Mouse (Mus musculus) left cerebral cortex, adult 8-10 months (tissue): ENCODE results near the gene March7. TPM values are rescaled to one million over a fixed set of nuclear protein-coding genes. Genes with fewer than 3 reads are reported as not detected.
A peak's percentile ranks its signal among the peaks of the same experiment; 100 is the strongest.

Experiments
- DNase-seq, 2 experiments: peaks; one replicate each; pipeline ENCODE4 v3.0.0; 2022; ENCODE audit warnings: low spot score in 2 of 2
- total RNA-seq, 4 experiments: library from RNA; stranded (reverse); gene quantifications; 2 replicates each; pipeline ENCODE4 v1.2.4; 2022

March7 gene
- total RNA-seq, 4 experiments from 2014 or later = 64.0 to 72.4 (median 66.5) TPM

DNA sequence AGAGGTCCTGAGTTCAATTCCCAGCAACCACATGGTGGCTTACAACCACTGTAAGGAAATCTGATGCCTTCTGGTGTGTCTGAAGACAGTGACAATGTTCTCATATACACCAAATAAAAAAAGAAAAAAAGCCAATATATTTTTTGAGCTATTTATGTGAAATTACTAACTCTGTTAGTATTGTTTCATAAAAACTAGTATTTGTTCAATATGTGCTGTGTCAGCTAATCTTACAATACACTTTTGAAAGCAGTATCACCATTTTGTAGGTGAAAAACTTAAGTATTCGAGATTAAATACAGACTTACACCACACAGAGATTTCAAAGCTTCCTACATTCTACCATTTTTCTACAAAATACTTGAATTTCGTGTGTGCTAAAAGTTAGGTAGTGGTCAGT is 5.0 kb downstream of the March7 start:
- DNase-seq = no peak

DNA sequence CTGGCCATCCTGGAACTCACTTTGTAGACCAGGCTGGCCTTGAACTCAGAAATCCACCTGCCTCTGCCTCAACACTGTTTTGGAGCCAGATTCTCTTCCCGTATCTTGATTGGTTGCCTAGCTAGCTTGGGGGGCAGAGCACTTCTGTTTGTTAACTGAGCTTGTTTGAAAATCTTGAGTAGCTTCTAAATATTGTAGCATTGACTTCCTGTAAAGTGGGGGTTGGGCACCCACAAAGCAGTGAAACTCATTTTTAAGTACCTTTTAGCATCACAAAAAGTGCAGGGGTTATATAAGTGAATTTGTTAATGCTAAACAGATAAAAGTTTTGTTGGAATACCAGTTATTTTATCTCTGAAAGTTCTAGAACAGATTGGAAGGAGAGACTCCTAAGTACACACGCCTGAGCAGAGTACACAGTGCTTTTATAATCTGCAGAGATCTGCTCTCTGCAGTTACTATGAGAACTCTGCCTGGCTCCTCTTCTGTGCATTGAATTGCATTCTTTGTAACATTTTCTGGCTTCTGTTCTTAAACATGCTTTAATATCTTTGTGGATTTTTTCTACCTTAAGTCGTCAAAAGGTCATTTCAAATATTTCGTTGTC is 7.0 kb downstream of the March7 start:
- DNase-seq = no peak

- DNase-seq = no peak
Measured at GRCm38 (mm10) chr2:60217620-60218019, 7.9 kb downstream of the March7 start.

DNA sequence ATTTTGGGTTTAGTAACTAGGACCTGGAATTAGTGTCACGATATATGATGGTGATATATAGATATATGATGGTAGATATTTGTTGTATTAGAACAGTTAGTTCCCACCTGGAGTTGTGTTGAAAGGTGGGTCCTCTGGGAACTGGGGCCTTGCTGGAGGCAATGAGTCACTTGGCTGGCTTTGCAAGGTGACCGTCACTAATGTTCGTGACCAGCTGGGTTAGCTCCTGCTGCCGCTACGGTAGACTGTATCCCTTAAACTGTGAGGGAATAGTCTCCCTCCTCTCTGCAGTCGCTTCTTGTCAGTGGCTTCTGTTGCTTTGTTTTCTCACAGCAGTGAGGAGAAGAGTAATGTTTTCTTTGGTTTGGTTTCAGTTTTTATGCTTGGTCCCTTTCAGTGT is 11.5 kb downstream of the March7 start:
- DNase-seq = no peak

GRCm38 (mm10) chr2:60221954-60222353 is 12.3 kb downstream of the March7 start:
- DNase-seq = no peak

DNA sequence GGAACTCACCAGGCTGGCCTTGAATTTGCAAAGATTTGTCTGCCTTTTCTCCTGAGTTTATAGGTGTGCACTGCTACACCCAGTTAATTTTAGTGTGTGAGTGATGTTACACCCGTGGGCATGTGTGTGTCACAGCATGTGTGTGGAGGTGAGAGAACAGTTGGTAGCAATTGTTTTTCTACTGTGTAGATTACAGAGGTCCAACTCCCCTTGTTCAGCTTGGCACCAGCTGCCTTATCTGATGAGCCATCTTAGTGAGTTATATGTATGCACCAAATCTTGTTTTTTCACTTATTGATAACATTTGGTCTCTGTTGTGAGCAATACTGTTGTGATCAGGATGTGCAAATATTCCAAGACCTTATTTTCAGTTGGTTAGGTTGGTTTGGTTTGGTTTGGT is 13.8 kb downstream of the March7 start:
- DNase-seq = no peak

GRCm38 (mm10) chr2:60228470-60228869 is 18.8 kb downstream of the March7 start:
- DNase-seq = no peak

- DNase-seq = no peak
Measured at GRCm38 (mm10) chr2:60230361-60230760, 20.7 kb downstream of the March7 start.

DNA sequence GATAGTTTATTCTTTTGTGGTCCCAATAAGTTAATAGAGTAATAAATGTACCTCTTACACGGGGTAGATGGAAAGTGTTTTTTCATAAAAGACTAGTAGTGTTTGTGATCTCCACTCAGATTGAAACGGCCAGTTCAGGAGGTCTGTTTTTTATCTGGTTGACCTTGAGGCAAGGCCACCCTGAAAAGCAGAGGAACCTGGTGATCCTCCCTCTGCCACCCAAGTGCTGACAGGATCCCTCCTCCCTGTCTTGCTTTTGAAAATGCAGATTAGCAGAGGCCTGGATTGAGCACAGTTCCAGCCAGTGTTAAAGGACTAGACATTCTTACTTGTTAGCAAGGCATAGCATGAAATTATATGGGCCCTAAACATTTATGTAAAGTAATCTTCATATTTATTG is 23.5 kb downstream of the March7 start:
- no peak for DNase-seq

GRCm38 (mm10) chr2:60234506-60234905 is 24.8 kb downstream of the March7 start:
- DNase-seq = no peak

- no peak for DNase-seq
Measured at GRCm38 (mm10) chr2:60252782-60253181, 43.1 kb downstream of the March7 start.

DNA sequence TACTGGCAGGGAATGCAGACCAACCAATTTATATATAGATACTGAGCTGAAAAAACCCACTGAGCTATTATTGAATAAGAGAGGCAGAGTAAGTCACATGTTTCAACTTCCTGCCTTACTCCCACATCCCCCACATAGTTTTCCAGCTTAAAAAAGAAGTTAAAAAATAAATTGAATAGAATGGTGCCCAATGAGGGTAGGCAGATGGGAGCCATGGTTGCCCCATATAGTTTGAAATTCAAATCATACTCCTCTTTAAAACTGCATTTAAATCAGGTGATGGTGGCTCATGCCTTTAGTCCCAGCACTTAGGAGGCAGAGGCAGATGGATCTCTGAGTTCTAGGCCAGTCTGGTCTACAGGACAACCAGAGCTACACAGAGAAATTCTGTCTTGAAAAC is 43.8 kb downstream of the March7 start:
- DNase-seq = peak in 1 of 2 experiments; percentile 17

- no peak for DNase-seq
Measured at GRCm38 (mm10) chr2:60256751-60257150, 47.1 kb downstream of the March7 start.

DNA sequence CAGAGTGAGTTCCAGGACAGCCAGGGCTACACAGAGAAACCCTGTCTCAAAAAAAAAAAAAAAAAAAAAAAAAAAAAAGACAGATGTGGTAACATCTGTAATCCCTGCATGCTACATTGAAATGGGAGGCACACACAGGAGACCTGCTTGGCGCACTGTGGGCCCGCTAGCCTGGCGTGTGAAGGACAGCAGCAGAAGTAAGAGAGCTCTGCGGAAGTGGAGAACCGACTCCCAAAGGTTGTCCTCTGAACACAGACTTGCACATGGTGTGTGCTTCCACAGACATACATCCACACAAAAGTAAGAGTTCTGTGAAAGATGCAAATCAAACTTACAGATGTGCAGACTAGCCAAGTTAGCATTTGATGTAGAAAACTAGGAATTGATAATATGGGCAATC is 49.5 kb downstream of the March7 start:
- no peak for DNase-seq

DNA sequence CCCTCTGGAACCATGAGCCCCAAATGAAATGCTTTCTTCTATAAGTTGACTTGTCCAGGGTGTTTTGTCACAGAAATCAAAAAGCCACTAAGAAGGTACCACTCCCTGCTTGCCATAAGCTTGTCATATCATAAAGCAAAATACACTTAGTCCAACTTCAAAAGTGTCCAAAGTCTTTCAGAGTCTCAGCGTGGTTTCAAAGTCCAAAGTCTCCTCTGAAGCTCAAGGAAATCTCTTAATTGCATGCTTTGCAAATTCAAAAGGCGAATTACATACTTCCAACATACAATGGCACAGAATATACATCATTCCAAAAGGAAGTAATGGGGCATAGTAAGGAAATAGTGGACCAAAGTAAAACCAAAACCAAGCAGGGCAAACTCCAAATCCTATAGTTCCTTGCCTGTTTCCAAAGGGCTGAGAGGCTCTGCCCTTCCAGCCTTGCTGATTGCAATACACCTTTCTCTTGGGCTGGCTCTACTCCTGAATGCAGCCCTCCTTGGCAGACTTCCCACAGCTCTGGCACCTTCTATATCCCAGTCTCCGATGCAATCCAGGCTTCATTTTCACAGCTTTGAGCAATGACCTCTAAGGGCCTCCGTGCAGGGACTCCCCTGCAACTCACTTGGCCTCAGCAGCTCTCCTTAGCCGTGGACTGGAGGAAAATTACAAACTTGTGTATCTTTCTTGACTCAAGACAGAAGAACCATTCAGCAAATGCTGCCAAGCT is 51.1 kb downstream of the March7 start:
- no peak for DNase-seq

GRCm38 (mm10) chr2:60267567-60267966 is 57.9 kb downstream of the March7 start:
- DNase-seq = no peak

DNA sequence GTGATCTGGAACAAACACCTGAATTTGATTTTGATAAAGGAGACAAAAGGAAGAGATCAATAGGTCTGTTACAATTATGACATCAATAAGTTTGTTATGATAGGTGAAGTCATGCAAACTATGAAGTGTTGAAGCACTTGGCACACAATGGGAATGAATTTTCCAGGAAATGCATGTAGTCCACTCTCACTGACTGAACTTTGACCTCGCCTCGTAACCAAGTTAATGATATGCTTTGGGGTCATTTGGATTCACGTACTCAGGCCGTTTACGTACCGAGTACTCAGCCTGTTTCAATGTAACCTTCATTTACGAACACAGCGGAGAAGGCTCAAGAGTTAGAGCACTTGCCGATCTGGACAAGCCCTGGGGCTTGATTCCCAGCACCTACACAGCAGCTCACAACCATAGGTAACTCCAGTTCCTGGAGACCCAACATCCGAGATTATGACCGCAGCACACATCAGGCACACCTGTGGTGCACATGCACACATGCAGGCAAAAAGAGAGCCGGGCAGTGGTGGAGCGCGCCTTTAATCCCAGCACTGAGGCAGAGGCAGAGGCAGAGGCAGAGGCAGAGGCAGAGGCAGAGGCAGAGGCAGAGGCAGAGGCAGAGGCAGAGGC is 60.3 kb downstream of the March7 start:
- DNase-seq = no peak

GRCm38 (mm10) chr2:60278627-60279026 is 68.9 kb downstream of the March7 start:
- DNase-seq = no peak

DNA sequence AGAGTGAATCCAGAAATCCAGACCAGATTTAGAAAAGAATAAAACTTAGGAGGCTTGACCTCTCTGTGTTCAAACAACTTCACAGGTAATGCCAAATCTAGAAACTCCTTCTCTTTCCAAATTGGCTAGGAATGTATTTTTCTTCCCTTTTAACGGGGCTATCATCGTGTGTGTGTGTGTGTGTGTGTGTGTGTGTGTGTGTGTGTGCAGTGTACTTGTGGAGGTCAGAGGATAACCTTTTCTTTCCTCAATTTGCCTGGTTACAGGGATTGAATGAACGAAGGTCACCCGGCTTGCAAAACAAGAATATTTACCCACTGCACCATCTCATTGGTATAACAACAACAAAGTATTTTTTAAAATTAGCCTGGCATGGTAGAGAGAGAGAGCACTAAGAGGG is 72.9 kb downstream of the March7 start:
- DNase-seq = no peak

GRCm38 (mm10) chr2:60283208-60283750 is 73.6 kb downstream of the March7 start:
- DNase-seq = no peak

DNA sequence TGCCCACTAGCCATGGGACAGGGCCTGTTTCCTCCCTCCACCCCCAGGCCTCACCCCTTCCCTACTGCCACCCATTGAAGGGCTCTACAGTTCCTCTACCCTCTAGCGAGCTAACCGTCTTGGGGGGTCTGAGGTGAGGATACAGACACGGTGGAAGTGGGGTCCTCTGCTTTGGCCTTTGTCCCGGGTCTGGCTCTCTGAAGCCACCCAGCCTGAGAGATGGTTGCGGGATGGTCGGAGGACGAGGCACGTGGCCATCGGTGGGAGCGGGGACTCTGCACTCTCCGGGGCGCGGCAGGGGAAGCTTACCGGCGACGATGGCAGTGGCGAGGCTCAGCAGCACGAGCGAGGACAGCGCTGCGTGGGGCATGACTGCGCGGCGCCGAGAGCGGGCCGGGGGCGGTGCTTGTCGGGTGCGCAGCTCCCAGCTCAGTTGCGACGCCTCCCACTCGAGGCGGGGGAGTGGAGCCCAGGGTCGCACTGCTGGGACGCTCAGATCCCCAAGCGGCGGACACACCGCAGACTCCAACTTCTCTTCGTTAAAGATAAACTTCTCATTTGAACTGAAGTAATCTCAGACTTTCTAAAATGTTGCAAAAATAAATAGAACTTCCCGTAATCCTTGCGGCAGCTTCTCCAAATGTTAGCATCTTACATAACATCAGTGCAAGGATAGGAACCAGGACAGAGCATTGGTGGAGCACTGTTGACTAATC is 74.2 kb downstream of the March7 start:
- peak; percentile 53 to 65 for DNase-seq

DNA sequence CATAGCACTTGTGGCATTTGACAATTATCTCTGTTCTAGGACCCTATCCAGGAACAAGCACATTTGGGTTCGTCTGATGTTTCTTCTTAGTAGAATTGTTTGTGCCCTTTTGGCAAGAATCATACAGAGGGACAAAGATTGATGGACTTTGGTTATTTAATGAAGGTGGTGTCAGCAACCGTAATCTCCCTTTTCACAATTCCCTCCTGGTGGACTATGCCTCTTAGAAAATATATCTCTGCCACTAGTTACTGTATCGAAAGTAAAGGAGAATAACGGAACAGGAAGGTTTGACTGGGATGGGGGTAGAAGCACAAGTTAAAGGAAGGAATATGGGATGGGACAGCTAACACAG is 74.8 kb downstream of the March7 start, which contains the start of gene Cd302:
Gene Cd302, minus strand, starts transcription at position 22 of the 355 bp plus-strand sequence.
- no peak for DNase-seq
